Mouse (Mus musculus) ovary, postnatal 36 days (tissue): ENCODE measurements at regions not wholly inside any gene's neighbourhood (a gene's known extent, or its start where the extent isn't known, plus 50 kb on each side); places are given as distances from the start of the nearest gene placed in this dataset.
"Not testable (repeated sequence)": the region's sequence is repeated elsewhere in the genome, so short reads cannot be mapped to it uniquely, and the experiment has no call there.

Experiments
- DNase-seq: peaks from one replicate; pipeline ENCODE4 v3.0.0; 2022; ENCODE audit warnings: low spot score, mixed read lengths

DNA sequence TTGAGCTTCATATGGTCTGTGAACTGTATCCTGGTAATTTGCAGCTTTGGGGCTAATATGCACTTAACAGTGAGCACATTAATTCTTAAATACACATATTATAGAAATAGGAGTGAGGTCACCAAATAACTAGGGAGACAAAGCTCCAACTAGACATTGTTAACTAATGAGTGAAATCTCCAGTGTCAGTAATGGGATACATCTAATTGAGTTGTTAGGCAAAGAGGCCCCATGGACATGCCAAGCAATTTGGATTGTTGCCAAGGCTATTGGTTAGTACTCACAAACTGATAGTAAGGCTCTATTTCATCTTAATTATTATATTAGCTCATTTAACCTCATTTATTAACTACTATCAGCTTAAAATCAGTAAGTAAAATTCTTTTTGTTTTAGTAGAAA, 698.5 kb downstream of the Triml1 start:
- no peak for DNase-seq

DNA sequence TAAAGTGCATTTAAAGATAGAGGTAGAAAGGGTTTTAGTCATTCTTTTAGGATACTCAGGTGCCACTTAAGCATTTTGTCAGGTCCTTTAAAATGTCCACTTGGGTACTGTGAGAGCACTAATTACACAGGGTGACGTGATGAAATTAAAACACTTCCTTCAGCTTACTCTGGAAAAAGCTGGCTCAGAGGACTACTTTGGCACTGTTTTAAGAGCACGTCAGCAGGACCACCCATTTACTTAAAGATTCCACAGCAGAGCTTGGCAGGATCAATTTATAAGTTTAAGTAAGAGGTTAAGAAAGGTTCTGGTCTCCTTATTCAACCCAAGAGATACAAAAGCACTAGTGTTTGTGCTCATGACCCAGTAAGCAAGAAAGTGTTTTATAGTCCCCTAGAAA, 738.7 kb downstream of the Triml1 start:
- DNase-seq, result no peak

DNA sequence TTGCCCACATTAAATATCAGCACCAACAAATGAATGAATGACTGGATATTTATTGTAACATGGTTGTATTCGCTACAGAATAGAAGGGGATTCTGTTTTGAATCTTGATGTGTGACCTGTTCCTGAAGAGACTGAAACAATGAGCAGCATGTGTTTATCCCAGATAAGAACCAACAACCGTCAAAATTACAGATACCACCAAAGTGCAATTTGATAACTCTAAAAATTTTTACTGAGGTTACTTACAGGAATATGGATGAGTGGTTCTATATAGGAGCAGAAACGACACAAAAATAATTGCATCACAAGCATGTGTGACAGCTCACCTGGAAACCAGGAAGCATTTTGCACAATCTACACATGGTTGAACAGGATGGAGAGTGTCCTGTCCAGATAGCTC, 744.4 kb downstream of the Triml1 start:
- no peak for DNase-seq

- DNase-seq, result no peak
These were observed 752.5 kb downstream of the Triml1 start for GRCm38 (mm10) chr8:42388816-42389215.

- DNase-seq, result no peak
These were observed 793.1 kb downstream of the Triml1 start for GRCm38 (mm10) chr8:42348073-42348603.

DNA sequence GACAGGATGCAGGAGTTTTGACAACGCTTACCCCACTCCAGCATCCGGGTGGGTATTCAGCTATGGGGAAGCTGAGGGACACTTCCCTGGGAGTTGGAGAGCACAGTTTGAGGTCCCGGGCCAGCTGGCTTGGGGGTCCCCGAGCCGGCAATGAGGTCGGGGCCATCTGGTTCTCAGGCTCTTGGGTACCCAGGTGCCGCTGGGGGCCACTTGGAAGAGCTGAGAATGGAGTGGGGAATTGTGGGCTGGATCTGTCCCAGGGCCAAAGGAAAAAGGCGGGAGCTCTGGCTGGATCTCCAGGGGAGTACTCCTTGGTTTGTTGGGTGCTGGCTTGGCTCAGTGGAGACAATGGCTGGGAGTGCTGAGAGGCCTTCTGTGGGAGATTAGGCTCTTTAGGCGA, 806.6 kb downstream of the Triml1 start:
- no peak for DNase-seq

DNA sequence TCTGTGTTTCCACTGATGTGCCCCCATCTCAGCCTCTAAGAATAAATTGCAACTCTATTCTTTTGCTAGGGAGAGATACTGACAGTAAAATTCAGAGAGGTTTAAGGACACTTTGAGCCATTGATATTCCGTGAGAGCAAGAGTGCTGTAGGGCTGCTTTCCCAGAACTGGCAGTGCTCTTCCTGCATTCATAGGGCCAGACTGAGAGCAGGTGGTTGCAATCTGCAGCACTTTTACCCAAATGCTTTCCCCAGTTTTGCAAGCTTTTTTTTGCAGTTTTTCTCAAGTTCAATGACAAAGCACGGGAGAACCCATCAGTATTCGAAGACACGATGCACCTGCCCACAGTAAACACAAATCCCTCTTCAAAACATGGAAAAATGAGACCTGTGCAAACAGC, 816.6 kb downstream of the Triml1 start:
- no peak for DNase-seq

DNA sequence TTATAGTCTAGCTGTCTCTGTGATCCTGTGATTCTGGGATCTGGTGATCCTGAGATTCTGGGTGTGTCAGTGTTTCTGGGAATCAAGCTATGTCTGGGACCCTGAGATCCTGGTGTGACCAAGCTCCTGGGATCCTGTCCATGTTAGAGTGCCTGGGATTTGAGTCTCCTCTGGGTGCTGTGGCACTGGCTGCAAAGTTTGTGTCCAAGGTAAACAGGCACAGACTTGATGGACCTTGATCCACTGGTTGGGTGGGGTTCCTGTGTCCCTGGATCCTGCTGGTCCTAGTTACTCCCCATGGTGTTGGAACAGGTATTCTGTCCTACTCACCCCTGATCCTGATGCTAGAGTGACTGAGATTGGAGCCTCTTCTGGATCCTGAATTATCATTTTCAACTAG, 818.4 kb downstream of the Triml1 start:
- DNase-seq, result no peak

GRCm38 (mm10) chr8:42311060-42311459, 830.2 kb downstream of the Triml1 start:
- DNase-seq, result no peak

DNA sequence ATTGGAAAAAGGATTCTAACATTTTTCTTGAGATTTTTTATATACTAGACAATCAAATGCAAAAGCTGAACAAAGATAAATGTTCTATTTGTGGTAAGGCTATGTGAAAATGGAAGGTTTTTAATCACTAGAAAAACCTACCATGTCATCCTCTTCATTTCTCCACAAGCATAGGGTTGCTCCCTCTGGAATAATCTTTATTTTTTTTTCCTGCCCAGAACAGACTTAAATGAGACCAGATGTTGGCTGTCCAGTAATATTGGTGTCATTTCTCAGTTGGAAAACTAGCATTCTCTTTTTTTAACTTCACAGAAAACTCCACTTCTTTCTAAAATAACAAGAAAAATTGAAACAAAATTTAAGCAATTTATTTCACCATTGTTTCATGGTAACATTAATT, 849.9 kb downstream of the Triml1 start:
- DNase-seq, result no peak

DNA sequence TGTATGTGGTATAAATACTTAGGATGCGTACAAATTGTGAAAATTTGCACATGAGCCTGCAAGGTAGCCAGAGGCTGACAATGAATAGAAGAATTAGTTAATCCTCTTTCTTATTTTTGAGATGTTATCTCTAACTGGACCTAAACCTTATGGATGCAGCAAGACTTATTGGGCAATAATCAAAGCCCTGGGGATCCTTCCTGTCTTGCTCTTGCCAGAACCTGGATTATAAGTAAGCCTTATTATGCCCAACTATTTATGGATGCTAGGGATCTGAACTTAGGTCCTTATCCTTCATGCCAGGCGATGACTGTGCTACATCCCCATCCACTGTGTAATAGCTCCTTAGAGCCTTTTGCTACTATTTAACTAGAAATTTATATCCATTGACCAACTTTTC, 859.3 kb downstream of the Triml1 start:
- DNase-seq, result no peak

GRCm38 (mm10) chr8:42253358-42253757, 836.5 kb upstream of the Frg1 start:
- DNase-seq, result no peak

DNA sequence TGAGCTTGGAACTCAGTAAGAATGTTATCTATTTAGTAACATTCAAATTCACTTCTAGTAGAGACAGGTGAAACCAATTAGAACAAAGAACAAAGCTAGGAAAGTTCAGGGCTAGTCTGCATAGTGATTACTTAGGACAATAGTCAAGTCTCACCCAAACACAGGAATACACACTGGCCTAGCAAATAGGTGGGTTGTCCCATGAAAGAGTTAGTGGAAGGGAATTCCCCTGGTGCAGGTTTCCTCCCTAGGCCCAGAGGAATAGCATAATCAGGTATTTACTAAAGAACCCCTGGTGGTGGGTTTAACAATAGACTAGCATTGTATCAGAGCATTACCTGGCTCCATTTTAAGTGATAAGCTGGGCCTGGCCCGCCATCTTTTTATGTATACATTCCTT, 825.4 kb upstream of the Frg1 start:
- not testable (repeated sequence) for DNase-seq

DNA sequence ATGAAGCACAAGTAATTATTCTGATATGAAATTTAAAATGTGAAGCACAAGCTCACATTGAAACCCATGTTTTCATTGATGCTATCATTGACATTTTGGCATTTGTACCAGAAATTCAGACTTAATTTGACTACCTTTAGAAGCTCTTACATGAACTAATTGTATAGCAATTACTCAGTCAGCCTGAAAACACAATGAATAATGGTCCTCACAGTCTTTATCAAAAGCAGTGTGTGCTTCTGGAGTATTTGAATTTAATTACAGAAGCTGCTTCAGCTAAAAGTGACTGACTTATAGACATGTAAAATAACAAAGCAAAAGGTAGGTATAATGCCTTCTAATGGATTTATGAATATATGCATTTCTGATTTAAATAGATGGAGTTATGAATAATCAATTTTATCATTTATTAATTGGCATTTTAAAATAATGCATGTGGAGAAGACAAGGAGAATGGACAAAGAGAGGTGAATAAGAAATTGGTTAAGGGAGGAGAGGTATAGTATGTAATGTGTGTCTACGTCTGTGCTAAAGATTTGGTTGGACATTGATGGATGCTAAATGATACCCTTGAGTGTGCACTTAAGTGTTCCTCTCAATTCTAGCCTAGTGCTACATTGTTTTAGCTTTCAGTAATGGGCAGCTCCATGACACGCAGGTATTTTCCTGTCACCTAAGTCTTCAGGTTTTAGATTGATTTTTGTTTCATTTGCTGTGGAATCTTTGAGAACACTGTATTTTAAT, 803.2 kb upstream of the Frg1 start:
- DNase-seq, result no peak

DNA sequence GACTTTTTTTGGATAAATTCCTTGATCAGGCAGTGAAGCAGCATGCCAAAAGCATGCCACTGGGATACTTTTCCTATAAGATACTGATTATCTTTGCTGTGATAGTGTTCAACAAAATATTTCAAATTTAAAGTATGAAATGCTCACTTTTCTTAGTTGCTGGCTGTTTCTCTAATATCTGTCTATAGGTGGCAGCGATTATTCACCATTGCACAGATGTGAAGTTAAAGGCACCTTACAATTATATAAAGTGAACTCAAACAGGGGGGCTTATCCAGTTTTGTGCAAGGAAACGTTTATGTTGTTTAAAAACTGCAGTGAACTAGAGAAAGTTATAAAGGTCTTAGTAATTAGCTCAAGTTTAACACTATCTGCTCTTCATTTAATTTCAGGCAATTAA, 794.1 kb upstream of the Frg1 start:
- no peak for DNase-seq

GRCm38 (mm10) chr8:42209989-42210388, 793.1 kb upstream of the Frg1 start:
- DNase-seq, result no peak

DNA sequence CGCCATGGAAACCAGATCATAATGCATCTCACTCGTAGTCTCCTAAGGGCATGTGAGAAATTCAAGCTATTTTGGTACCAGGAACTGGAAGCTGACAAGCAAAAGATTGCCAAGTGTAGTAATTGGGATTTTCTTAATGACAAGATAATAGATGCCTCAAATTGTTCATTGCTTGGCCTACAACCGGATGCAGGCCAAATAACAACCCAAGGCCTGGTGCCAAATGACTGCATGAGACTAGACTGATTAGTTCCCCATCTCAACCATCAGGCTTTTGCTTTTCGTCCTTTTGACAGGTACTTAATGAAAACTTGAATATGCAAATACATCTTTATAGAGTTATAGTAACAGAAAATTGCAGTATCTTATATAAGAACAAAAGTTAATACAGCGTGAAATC, 780.4 kb upstream of the Frg1 start:
- DNase-seq, result no peak

- DNase-seq, result no peak
These were observed 777.2 kb upstream of the Frg1 start for GRCm38 (mm10) chr8:42193902-42194550.

DNA sequence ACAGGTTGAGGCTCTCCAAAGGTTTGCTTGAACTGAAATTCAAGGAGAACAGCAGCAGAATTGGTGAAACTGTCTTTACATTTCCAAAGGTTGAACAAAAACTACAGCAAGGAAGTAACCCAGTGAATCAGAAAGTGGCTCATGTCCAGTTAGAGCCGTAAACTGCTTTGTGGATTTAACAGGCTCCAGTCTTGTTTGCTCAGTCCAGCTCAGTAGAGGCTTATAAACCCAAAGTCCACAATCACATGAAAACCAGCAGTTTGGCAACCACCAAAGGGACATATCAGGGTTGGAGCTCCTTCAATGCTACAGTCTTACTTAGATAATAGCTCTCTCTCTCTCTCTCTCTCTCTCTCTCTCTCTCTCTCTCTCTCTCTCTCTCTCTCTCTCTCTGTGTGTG, 770.2 kb upstream of the Frg1 start:
- no peak for DNase-seq

DNA sequence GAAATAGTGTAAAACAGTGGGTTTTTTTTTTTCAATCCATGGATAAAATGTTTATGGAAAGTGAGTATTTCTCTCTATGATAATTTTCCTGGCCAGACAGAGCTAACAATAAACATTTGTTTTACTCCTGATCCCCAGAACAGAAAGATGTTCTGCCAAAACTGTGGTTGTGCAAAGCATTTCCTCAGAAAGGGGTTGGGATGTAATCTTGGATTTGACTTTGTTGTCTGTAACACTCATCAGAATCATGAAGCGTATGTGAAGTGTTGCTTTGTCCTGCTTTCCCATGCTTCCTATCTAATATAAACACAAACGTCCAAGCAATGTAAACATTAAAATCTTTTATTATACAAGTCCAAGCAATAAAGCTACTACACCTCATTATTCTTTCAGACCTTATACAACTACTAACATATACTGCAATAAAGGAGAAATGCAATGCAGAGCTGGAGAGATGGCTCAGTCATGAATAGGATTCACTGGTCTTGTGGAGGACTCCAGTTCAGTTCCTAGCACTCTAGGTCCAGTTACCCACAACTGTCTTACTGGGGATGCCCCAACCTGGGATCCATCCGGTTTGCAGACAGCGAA, 766.5 kb upstream of the Frg1 start:
- no peak for DNase-seq

DNA sequence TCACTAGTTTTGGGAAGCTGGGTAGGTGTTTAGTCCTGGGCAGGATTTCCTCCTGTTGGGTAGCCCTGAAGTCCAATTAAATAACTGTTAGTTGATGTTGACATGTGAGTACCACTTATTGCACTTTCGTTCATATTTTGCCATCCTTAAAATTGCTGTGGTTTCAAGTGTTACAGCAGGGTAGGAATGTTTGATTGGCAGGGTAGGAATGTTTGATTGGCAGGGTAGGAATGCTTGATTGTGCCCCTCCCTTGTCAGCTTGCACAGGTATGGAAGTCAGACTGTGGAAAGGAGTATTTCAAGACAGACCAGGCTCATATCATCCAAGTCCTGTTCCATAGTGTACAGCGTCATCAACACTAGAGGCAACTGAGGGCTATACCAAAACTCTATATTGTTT, 745.6 kb upstream of the Frg1 start:
- no peak for DNase-seq

DNA sequence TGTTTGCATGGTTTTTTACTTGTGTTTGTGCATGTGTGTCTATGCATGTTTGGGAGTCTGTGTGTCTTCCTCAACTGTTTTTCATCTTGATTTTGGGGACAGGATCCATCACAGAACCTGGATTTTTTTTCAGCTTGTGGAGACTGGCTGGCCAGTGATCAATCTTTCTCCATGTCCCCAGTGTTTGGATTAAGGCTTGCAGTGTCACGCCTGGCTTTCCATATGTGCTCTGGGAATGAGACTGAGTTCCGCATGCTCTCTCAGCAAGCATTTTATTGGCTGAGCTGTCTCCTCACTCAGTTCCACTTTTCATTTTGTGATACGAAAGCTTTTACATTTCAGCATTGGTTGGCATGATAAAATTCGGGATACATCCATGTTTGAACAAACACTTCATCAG, 740.1 kb upstream of the Frg1 start:
- no peak for DNase-seq

GRCm38 (mm10) chr8:42156588-42156987, 739.7 kb upstream of the Frg1 start:
- DNase-seq, result no peak
